Mouse (Mus musculus) stomach, postnatal 0 days (tissue): Measurements from ENCODE around the gene Mast4.

Source experiments
- CTCF ChIP-seq: IDR thresholded peaks from 2 replicates; pipeline ENCODE4 v1.5.1; 2016; ENCODE audit warnings: antibody characterized with exemption, low read depth, mild to moderate bottlenecking, moderate library complexity
- EP300 ChIP-seq: optimal IDR thresholded peaks from 2 replicates; pipeline ENCODE3; 2016; ENCODE audit warnings: antibody characterized with exemption

GRCm38 (mm10) chr13:102765216-102765615 lies 569.1 kb downstream of the Mast4 start:
- no peak for TF ChIP-seq EP300
- no peak for TF ChIP-seq CTCF
